Mouse (Mus musculus) skeletal muscle tissue, adult 2 months (tissue): ENCODE measurements around the gene Slc1a3.

Experiments used
- DNase-seq: peaks from one replicate; pipeline ENCODE4 v3.0.0-alpha.2; 2012; ENCODE audit warnings: low read depth, low spot score

The Slc1a3 gene

DNA sequence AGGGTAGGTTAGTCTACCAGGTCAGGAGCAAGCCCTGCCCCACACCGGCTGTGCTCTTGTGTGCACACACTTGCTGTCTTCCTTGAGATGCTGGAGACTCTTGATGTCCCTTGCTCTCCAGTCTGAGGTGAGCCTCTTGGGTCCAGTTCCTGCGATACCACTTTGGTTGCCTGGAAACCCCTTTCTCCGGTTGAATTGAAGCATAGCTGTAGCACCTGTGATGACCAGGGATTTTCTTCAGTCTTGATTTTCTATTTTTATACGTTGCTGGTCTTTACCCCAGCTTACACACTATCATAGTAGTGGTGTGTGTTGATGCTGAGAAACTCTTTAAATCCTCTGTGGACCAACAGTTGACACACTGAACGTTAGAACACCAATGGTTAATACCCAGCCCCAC, 95.9 kb downstream of the Slc1a3 start:
- no peak for DNase-seq

- DNase-seq, result no peak
Observed at GRCm38 (mm10) chr15:8605538-8606188, 104.9 kb downstream of the Slc1a3 start.

- no peak for DNase-seq
Observed at GRCm38 (mm10) chr15:8602362-8602761, 108.2 kb downstream of the Slc1a3 start.

DNA sequence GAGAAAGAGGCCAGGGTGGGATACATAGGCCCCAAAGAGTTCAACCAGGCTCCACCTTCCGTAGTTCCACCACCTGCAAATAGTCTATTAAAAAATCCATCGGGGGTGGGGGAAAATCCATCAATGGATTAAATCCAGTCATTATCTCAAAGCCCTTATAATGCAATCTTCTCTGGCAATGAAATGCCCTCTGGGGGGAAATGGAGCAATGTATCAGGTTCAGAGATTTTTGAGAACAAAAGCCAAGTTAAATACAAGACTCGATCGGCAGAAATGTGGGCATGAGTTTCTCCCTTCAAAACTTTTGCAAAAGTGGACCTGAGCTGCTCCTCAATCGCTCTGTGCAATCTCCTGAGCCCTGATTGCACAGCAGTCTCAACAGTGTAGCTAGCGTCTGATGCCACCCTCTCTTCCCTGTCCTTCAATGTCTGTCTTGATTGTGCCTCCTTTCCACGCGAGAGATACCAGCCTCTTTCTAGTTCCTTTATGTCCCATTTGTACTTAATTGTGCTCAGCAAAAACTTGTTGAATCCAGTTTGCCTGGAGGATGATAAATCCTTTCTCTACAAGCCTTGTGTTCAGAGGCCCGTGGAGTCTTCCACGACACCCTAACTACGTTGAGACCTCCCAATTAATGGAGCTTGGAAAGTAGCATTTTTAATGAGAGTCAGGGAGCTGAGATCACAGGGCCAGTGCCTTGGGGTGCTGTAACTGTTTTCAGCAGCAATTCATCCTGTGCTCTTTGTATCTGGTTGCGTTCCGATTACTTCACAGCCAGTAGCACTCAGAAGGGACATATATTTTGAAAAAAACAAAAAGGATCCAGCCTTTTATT, 109.0 kb downstream of the Slc1a3 start:
- DNase-seq, result no peak

DNA sequence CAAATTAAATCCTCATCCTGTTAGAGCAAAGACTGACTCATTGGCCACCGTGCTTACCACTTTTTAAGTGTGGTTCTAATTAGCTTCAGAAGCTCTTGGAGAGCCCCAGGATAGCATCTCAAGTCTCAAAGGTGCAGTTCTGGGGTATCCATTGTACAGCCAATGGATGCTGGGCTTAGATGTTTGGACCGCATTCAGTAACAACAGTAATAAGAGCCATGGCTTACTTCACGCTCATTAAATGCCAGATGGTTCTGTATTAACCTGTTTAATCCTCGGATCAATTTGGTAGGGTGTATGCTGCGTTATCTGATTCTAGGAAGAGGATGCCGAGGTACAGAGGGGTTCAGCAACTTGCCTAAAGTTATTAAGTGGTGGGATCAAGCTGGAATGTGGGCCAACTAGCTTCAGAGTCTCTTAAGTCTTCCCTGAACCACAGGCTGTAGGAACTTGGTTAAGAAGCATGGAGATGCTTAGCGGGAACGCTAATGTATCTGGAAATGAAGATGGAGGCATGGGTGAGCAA, 114.1 kb downstream of the Slc1a3 start:
- no peak for DNase-seq

DNA sequence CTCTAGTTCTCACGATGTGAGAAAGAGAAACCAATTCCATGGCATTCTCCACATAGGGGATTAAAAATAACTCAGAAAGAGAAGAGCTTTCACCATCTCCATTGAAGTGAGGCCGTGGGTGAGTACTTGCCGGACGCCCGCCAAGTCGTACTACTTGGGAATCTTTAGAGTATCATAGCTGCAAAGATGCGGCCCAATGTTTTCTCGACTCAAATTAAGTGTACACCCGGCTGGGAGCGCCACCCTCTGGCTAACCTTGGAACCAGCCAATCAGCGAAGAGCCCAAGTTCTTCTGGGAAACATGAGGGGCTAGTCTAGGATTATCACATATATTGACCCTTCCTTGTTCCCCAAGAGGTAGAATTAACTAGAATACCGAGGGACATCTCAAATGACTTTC, 115.3 kb downstream of the Slc1a3 start:
- DNase-seq, result no peak

DNA sequence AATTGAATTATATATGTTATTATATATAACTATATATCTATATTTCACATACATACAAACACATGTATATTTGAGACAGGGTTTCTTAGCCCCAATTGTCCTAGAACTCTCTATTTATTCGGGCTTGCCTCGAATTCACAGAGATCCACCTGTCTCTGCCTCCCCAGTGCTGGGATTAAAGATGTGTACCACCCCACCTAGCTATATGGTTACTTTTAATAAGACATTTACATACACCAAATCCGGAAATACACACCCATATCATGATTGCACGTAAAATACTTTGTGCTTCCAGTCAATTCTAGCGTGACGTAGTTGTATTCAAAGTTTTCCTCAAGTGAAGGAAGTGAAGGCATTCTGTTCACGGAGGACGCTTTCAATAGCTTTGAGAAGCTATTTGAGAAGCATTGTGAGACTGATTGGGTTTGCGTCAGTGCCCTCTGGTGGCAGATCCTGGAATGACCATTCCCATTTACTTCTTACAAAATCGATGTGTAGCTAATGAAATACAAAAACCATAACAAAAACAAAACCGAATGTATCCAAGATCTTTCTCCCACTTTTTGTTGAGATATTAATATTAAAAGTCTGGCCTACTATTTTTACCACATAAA, 121.0 kb downstream of the Slc1a3 start:
- peak; percentile 64 for DNase-seq

- no peak for DNase-seq
Observed at GRCm38 (mm10) chr15:8588065-8588464, 122.5 kb downstream of the Slc1a3 start.

GRCm38 (mm10) chr15:8586822-8587281, 123.7 kb downstream of the Slc1a3 start:
- peak; percentile 71 for DNase-seq
